Mouse (Mus musculus) G1E-ER4 (cell line): ENCODE measurements around the gene Slc5a1. TPM values are rescaled to one million over a fixed set of nuclear protein-coding genes. Genes with fewer than 3 reads are reported as not detected.

ENCODE experiments used
- GATA1 ChIP-seq: IDR thresholded peaks from one replicate; pipeline ENCODE4 v1.8.0; 2012; ENCODE audit warnings: low read length, inconsistent platforms
- polyA plus RNA-seq: library from polyadenylated mRNA; stranded (reverse); fragments of >175 nt; gene quantifications from 2 replicates; pipeline ENCODE4 v1.2.3, GENCODE M21; 2012

The Slc5a1 gene
- polyA plus RNA-seq, 1 experiment = not detected

- no peak for TF ChIP-seq GATA1
Measured at GRCm38 (mm10) chr5:33208533-33209245, 104.7 kb downstream of the Slc5a1 start.

DNA sequence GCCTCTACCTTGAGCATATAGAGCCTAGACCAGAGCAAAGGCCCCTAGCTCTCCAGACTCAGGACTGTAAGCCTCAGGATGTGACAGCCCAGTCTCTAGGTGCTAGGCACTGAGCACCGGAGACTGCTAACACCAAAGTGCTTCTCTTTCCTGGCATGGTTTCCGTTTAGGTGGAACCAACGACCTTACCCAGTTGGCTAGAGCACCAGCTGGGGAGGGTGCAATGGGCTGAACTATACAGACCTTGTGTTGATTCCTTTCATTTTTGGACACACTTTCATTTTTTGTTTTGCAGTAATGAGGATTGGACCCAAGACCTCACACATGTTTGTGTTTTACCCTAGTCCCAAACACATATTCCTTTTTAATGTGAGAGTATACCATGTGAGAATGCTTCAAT, 106.5 kb downstream of the Slc5a1 start:
- TF ChIP-seq GATA1 = no peak

DNA sequence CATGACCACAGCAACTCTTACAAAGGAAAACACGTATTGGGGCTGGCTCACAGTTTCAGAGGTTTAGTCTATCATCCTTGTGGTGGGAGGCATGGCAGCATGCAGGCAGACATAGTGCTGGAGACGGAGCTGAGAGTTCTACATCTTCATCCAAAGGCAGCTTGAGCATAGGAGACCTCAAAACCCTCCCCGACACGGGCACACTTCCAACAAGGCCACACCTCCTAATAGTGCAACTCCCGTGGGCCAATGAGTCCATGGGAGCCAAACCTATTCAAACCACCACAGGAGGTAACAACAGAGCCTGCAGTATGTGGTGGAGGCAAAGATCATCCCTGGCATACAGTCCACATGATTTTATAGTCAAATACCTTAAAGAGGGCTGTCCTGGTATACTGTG, 107.2 kb downstream of the Slc5a1 start:
- no peak for TF ChIP-seq GATA1

Other genes starting within 250 kb of the Slc5a1 start
- 49.2 and 69.7 TPM in 2 replicates for gene Prr14l, start 250.0 kb upstream of the Slc5a1 start, polyA plus RNA-seq
- 1.9 and 4.1 TPM in 2 replicates for gene Depdc5, start 240.5 kb upstream of the Slc5a1 start, polyA plus RNA-seq
- gene Ywhah, start 85.4 kb upstream of the Slc5a1 start, polyA plus RNA-seq = 72.0 and 109 TPM in 2 replicates
- gene Spon2, start 114.2 kb downstream of the Slc5a1 start, polyA plus RNA-seq = 0.09 and 0.36 TPM in 2 replicates
- 309 and 457 TPM in 2 replicates for gene Ctbp1, start 170.8 kb downstream of the Slc5a1 start, polyA plus RNA-seq
- 112 and 232 TPM in 2 replicates for gene Maea, start 231.3 kb downstream of the Slc5a1 start, polyA plus RNA-seq